Mouse (Mus musculus): Measurements from ENCODE around the gene Eral1. TPM values are rescaled to one million over a fixed set of nuclear protein-coding genes. Genes with fewer than 3 reads are reported as not detected.
A peak's percentile ranks its signal among the peaks of the same experiment; 100 is the strongest.

The Eral1 gene
- polyA plus RNA-seq, 1 experiment from 2014 or later, result 33.4 TPM

- Histone ChIP-seq H3K4me3 (ENCODE audit: low read depth, low read length) (no peak overlapping the region), H3K27me3 (ENCODE audit: control insufficient read depth, insufficient read depth, low read length) (no peaks in the 10 kb centered on the region), H3K9me3 (ENCODE audit: control insufficient read depth, low read depth, low read length) (no peaks in the 10 kb centered on the region), H3K27ac (ENCODE audit: low read length) (no peak overlapping the region), H3K4me1 (ENCODE audit: control insufficient read depth, insufficient read depth, low read length) (peaks cover 11% of the 10 kb centered on the region), H3K4me2 (replicated peaks; ENCODE audit: low read depth, low read length) (no peak overlapping the region), H3K36me3 (ENCODE audit: control insufficient read depth, insufficient read depth, low read length) (peaks cover 2% of the 10 kb centered on the region; the same call in 1 of the 2 replicates), H3K9ac (replicated peaks; ENCODE audit: low read depth, low read length) (no peak overlapping the region)
- 85% methylated on average over 11 of the region's 11 CpGs for WGBS
- no peak for ATAC-seq (ENCODE audit: insufficient number of reproducible peaks, insufficient read depth, low FRiP score, low read depth)
Observed at GRCm38 (mm10) chr11:78100746-78101145, 20.6 kb upstream of the Eral1 start.

GRCm38 (mm10) chr11:78097077-78097476 is 16.9 kb upstream of the Eral1 start:
- Histone ChIP-seq H3K4me1 (ENCODE audit: control insufficient read depth, insufficient read depth, low read length) (peaks cover 17% of the 10 kb centered on the region), H3K9ac (replicated peaks; ENCODE audit: low read depth, low read length) (peak overlapping the region; percentile 18; the same call in 1 of the 2 replicates), H3K4me3 (ENCODE audit: low read depth, low read length) (0 out of 2 replicates have a peak overlapping the region, but pooled peaks have one; percentile 3), H3K27ac (ENCODE audit: low read length) (no peak overlapping the region), H3K4me2 (replicated peaks; ENCODE audit: low read depth, low read length) (no peak overlapping the region; the same call in 1 of the 2 replicates), H3K9me3 (ENCODE audit: control insufficient read depth, low read depth, low read length) (no peaks in the 10 kb centered on the region), H3K36me3 (ENCODE audit: control insufficient read depth, insufficient read depth, low read length) (peaks cover 2% of the 10 kb centered on the region; the same call in 1 of the 2 replicates), H3K27me3 (ENCODE audit: control insufficient read depth, insufficient read depth, low read length) (no peaks in the 10 kb centered on the region)
- 58% methylated on average over 3 of the region's 3 CpGs for WGBS
- no peak for ATAC-seq (ENCODE audit: insufficient number of reproducible peaks, insufficient read depth, low FRiP score, low read depth)

GRCm38 (mm10) chr11:78095144-78095516 is 14.9 kb upstream of the Eral1 start:
- 21% methylated on average over 5 of the region's 5 CpGs for WGBS
- Histone ChIP-seq H3K4me3 (ENCODE audit: low read depth, low read length) (peak overlapping the region; percentile 81), H3K27ac (ENCODE audit: low read length) (peak overlapping the region; percentile 63; the same call in 1 of the 2 replicates), H3K9ac (replicated peaks; ENCODE audit: low read depth, low read length) (peak overlapping the region; percentile 77), H3K4me2 (replicated peaks; ENCODE audit: low read depth, low read length) (peak overlapping the region; percentile 65), H3K9me3 (ENCODE audit: control insufficient read depth, low read depth, low read length) (no peaks in the 10 kb centered on the region), H3K27me3 (ENCODE audit: control insufficient read depth, insufficient read depth, low read length) (no peaks in the 10 kb centered on the region), H3K36me3 (ENCODE audit: control insufficient read depth, insufficient read depth, low read length) (no peaks in the 10 kb centered on the region; the same call in 1 of the 2 replicates), H3K4me1 (ENCODE audit: control insufficient read depth, insufficient read depth, low read length) (peaks cover 17% of the 10 kb centered on the region)
- ATAC-seq (ENCODE audit: insufficient number of reproducible peaks, insufficient read depth, low FRiP score, low read depth), result 0 out of 2 replicates have a peak, but pooled peaks have one; percentile 18

GRCm38 (mm10) chr11:78094504-78095143 is 14.4 kb upstream of the Eral1 start, which contains the start of gene Fam222b:
Gene Fam222b, plus strand, starts transcription at chr11:78094660.
- Histone ChIP-seq H3K4me2 (replicated peaks; ENCODE audit: low read depth, low read length) (peak within 1 kb of the TSS; percentile 65), H3K9ac (replicated peaks; ENCODE audit: low read depth, low read length) (peak within 1 kb of the TSS; percentile 77), H3K27ac (ENCODE audit: low read length) (peak within 1 kb of the TSS; percentile 63; the same call in 1 of the 2 replicates), H3K4me1 (ENCODE audit: control insufficient read depth, insufficient read depth, low read length) (peaks cover 17% of the 10 kb centered on the region), H3K9me3 (ENCODE audit: control insufficient read depth, low read depth, low read length) (no peaks in the 10 kb centered on the region), H3K4me3 (ENCODE audit: low read depth, low read length) (peak within 1 kb of the TSS; percentile 81), H3K27me3 (ENCODE audit: control insufficient read depth, insufficient read depth, low read length) (no peaks in the 10 kb centered on the region), H3K36me3 (ENCODE audit: control insufficient read depth, insufficient read depth, low read length) (no peaks in the 10 kb centered on the region; the same call in 1 of the 2 replicates)
- ATAC-seq (ENCODE audit: insufficient number of reproducible peaks, insufficient read depth, low FRiP score, low read depth), result peak; percentile 96
- under 1% methylated on average over 38 of the region's 38 CpGs for WGBS

GRCm38 (mm10) chr11:78094137-78094503 is 13.9 kb upstream of the Eral1 start:
- H3K9me3 ChIP-seq (ENCODE audit: control insufficient read depth, low read depth, low read length), result no peaks in the 10 kb centered on the region
- WGBS, result 52% methylated on average over 11 of the region's 11 CpGs
- H3K27me3 ChIP-seq (ENCODE audit: control insufficient read depth, insufficient read depth, low read length), result no peaks in the 10 kb centered on the region
- peak overlapping the region; percentile 81 for H3K4me3 ChIP-seq (ENCODE audit: low read depth, low read length)
- no peaks in the 10 kb centered on the region for H3K36me3 ChIP-seq (ENCODE audit: control insufficient read depth, insufficient read depth, low read length)
- ATAC-seq (ENCODE audit: insufficient number of reproducible peaks, insufficient read depth, low FRiP score, low read depth), result no peak
- H3K4me1 ChIP-seq (ENCODE audit: control insufficient read depth, insufficient read depth, low read length), result peaks cover 17% of the 10 kb centered on the region
- H3K27ac ChIP-seq (ENCODE audit: low read length), result peak overlapping the region; percentile 45; the same call in 1 of the 2 replicates
- peak overlapping the region; percentile 65 for H3K4me2 ChIP-seq (replicated peaks; ENCODE audit: low read depth, low read length)
- H3K9ac ChIP-seq (replicated peaks; ENCODE audit: low read depth, low read length), result peak overlapping the region; percentile 77; the same call in 1 of the 2 replicates

- Histone ChIP-seq H3K9ac (replicated peaks; ENCODE audit: low read depth, low read length) (no peak overlapping the region), H3K4me3 (ENCODE audit: low read depth, low read length) (no peak overlapping the region), H3K36me3 (ENCODE audit: control insufficient read depth, insufficient read depth, low read length) (no peaks in the 10 kb centered on the region), H3K4me2 (replicated peaks; ENCODE audit: low read depth, low read length) (no peak overlapping the region), H3K27me3 (ENCODE audit: control insufficient read depth, insufficient read depth, low read length) (no peaks in the 10 kb centered on the region), H3K4me1 (ENCODE audit: control insufficient read depth, insufficient read depth, low read length) (no peaks in the 10 kb centered on the region), H3K9me3 (ENCODE audit: control insufficient read depth, low read depth, low read length) (no peaks in the 10 kb centered on the region), H3K27ac (ENCODE audit: low read length) (no peak overlapping the region)
- 77% methylated on average over 5 of the region's 5 CpGs for WGBS
- ATAC-seq (ENCODE audit: insufficient number of reproducible peaks, insufficient read depth, low FRiP score, low read depth), result no peak
Observed at GRCm38 (mm10) chr11:78087756-78088281, 7.6 kb upstream of the Eral1 start.

GRCm38 (mm10) chr11:78086925-78087479 is 6.8 kb upstream of the Eral1 start:
- no peaks in the 10 kb centered on the region for H3K36me3 ChIP-seq (ENCODE audit: control insufficient read depth, insufficient read depth, low read length)
- no peak overlapping the region for H3K27ac ChIP-seq (ENCODE audit: low read length)
- no peak overlapping the region for H3K4me3 ChIP-seq (ENCODE audit: low read depth, low read length)
- no peaks in the 10 kb centered on the region for H3K9me3 ChIP-seq (ENCODE audit: control insufficient read depth, low read depth, low read length)
- no peak overlapping the region for H3K9ac ChIP-seq (replicated peaks; ENCODE audit: low read depth, low read length)
- H3K27me3 ChIP-seq (ENCODE audit: control insufficient read depth, insufficient read depth, low read length), result no peaks in the 10 kb centered on the region
- H3K4me2 ChIP-seq (replicated peaks; ENCODE audit: low read depth, low read length), result no peak overlapping the region
- WGBS, result 73% methylated on average over 4 of the region's 4 CpGs
- no peaks in the 10 kb centered on the region for H3K4me1 ChIP-seq (ENCODE audit: control insufficient read depth, insufficient read depth, low read length)
- no peak for ATAC-seq (ENCODE audit: insufficient number of reproducible peaks, insufficient read depth, low FRiP score, low read depth)

GRCm38 (mm10) chr11:78083595-78083994 is 3.4 kb upstream of the Eral1 start:
- Histone ChIP-seq H3K36me3 (ENCODE audit: control insufficient read depth, insufficient read depth, low read length) (no peaks in the 10 kb centered on the region), H3K4me3 (ENCODE audit: low read depth, low read length) (no peak overlapping the region), H3K27me3 (ENCODE audit: control insufficient read depth, insufficient read depth, low read length) (no peaks in the 10 kb centered on the region), H3K9me3 (ENCODE audit: control insufficient read depth, low read depth, low read length) (no peaks in the 10 kb centered on the region), H3K4me2 (replicated peaks; ENCODE audit: low read depth, low read length) (no peak overlapping the region), H3K9ac (replicated peaks; ENCODE audit: low read depth, low read length) (no peak overlapping the region), H3K27ac (ENCODE audit: low read length) (no peak overlapping the region), H3K4me1 (ENCODE audit: control insufficient read depth, insufficient read depth, low read length) (peaks cover 6% of the 10 kb centered on the region)
- 44% methylated on average over 1 of the region's 1 CpGs for WGBS
- ATAC-seq (ENCODE audit: insufficient number of reproducible peaks, insufficient read depth, low FRiP score, low read depth), result no peak
